Mouse (Mus musculus) frontal cortex, postnatal 25 days (tissue): Measurements from ENCODE around the gene Moxd2.

Source experiments
- DNase-seq, 2 experiments: peaks; one replicate each; pipeline ENCODE4 v3.0.0; 2022; ENCODE audit warnings: low spot score in 2 of 2

The Moxd2 gene

DNA sequence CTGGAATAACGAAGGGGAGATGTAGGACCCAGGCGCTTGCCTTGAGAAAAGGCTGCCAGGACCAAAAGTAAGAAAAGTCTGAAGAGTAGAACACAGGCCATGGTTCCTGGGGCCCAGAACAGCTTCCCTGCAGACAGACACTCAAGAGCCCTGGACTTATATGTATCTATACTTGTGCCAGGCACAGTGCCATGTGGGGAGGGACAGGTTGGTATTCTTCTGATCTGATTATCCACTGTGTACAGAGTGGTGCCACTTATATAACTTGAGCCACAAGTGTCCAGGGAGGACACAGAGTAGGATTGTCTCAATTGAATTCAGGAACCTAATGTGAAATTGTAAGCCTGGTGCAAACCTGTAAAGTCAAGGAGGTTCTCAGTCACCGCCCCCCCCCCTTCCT lies at the start of gene Moxd2:
Gene Moxd2 (minus strand): TSS at position 101 of the 400 bp plus-strand sequence.
- DNase-seq: no peak

GRCm38 (mm10) chr6:40919954-40920353 lies 32.7 kb upstream of the Moxd2 start:
- DNase-seq: no peak

GRCm38 (mm10) chr6:40900287-40900686 lies 13.0 kb upstream of the Moxd2 start, which contains the start of gene Prss58:
Gene Prss58, minus strand, starts transcription at chr6:40900387.
- no peak for DNase-seq

DNA sequence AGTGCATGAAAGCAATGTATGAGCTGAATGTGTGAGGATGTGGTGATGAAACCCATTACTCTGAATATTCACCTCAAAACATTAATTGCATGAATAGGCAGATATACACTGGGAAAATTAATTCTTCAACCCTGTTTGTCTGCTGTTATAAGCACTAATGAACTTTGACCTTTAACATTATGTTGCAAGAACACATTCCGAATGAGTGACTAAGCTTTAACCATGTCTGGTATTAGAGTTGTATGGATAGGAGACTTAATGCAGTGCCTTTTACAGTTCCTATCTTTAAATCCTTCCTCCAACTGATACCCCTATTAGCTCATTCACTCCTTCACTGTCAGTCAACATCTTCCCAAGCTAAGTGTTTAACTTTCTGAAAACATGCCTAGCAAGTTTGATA lies 7.4 kb upstream of the Moxd2 start:
- DNase-seq: no peak

DNA sequence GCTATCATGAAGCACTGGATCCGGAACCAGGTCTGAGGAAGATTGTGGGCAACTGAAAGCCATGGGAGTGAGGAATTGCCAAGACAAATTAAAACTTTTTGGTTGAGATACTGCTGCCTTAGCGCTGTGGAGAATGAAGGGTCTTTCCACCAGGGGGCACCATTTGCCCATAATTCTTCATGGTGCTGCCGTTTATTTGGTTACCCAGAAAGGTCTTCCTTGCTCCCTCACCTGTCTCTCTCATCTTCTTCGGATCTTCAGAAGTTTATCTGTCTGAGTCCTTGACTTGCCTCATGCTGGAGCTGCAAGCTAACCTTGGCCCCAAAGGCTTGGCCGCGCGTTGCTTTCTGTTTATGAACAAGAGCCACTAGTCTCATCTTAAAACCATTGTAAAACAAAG lies 6.3 kb upstream of the Moxd2 start:
- DNase-seq: peak in 1 of 2 experiments; percentile 21

- no peak for DNase-seq
Observed at GRCm38 (mm10) chr6:40891754-40892153, 4.5 kb upstream of the Moxd2 start.

DNA sequence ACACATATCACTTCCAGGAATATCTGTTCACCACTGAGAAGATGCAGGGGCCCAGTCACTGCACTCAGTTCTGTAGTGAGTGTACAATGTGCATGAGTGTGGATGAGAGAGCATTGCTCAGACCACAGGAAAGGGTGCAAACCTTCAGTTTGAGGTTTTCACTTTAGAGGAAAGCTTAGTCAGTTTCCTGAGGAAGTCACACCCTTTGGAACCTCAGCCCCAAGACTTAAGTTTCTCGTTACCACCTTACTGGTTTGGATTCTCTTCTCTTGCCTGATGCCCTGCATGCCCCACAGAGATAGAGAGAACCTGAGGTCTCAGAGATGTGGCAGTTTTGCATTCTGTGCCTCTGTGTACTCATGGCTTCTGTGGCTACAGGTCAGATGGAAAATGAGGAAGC lies 3.7 kb upstream of the Moxd2 start:
- DNase-seq: no peak

- DNase-seq: no peak
Observed at GRCm38 (mm10) chr6:40845283-40845682, 42.0 kb downstream of the Moxd2 start.
